Mouse (Mus musculus): ENCODE results near the gene Lacc1. TPM values are rescaled to one million over a fixed set of nuclear protein-coding genes. Genes with fewer than 3 reads are reported as not detected.

Lacc1 gene
- total RNA-seq, 1 experiment from 2014 or later: 11.6 TPM

DNA sequence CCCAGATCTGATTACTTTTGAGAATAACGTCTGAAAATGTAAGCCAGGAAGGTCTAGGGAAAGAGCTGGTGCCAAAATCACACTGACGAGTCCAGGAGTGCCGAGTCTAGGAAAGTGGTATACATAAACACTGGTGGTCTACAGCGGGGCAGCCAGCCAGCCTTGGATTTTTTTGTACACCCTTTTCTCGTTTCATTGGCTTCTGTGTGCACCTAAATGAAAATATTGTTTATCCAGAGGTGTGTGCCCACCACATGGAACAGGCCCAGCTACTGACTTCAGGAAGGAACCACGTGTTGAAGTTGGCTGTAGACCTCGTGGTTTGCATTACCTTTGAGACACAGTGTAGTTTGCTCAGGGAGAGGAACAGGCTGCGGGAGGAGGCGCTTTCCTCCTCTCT, 57.1 kb downstream of the Lacc1 start:
- no peak for DNase-seq

Other genes starting within 250 kb of the Lacc1 start
- gene Ccdc122, start 132 bp downstream of the Lacc1 start, total RNA-seq (2021): 7.5 and 9.8 TPM in 2 replicates
- gene Enox1, start 119.9 kb upstream of the Lacc1 start, total RNA-seq (2021): 4.9 and 5.3 TPM in 2 replicates